21 mouse cellular contexts compared by ENCODE assay signal in genomic region chr14:51941577-51941976, GRCm38 (mm10). TPM values are rescaled to one million over a fixed set of nuclear protein-coding genes. Genes with fewer than 3 reads are reported as not detected.
A peak's percentile ranks its signal among the peaks of the same experiment; 100 is the strongest.
DNase-seq lines count a peak whose midpoint lies in the region; ATAC-seq and TF ChIP-seq lines count a peak whose summit lies in the region.
"Had no signal": no experiment of that assay in that cellular context is flagged by ENCODE, and none has a peak within 500 bp of the region (broad histone marks: within the 10 kb centered on the region; RNA-seq: fewer than 3 reads in every experiment).

No protein-coding gene starts in this region.

- WGBS in kidney, adult 2 months = 49% methylated on average over 9 of the region's 9 CpGs
- WGBS in intestine, embryonic 15.5 days = 66% methylated on average over 9 of the region's 9 CpGs
- WGBS in liver, postnatal 0 days (ENCODE audit: insufficient replicate concordance) = 51% methylated on average over 9 of the region's 9 CpGs

- no peak for DNase-seq in kidney, adult 2 months
- no peak for DNase-seq in kidney, postnatal 36 days
- peak; percentile 22 for DNase-seq in liver, postnatal 0 days
- no peak for DNase-seq in embryo, embryonic 10 days (ENCODE audit: low spot score)
- DNase-seq: cerebellum, adult 11 months; cerebellum, postnatal 25 days; thymus, adult 2 months had no signal

- H3K27ac ChIP-seq in kidney, adult 2 months (ENCODE audit: insufficient read depth, low read depth, low read length) = peak overlapping the region; percentile 62
- peak overlapping the region; percentile 99 for H3K27ac ChIP-seq in brown adipose tissue, adult 24 weeks (replicated peaks; ENCODE audit: low read depth, low read length)
- 0 out of 2 replicates have a peak overlapping the region, but pooled peaks have one; percentile 6 for H3K27ac ChIP-seq in intestine, embryonic 15.5 days
- H3K27ac ChIP-seq in liver, postnatal 0 days (ENCODE audit: low read depth) = peak overlapping the region; percentile 87
- H3K27ac ChIP-seq: hindbrain, embryonic 15.5 days had no signal

- no peak for TF ChIP-seq CTCF in kidney, adult 2 months (conservative IDR thresholded peaks at IDR 0.05; ENCODE audit: insufficient read depth, insufficient read length, low read depth, low read length)
- no peak for TF ChIP-seq CTCF in liver, postnatal 0 days (IDR thresholded peaks at IDR 0.05; ENCODE audit: low read depth)

- no peak overlapping the region for H3K9ac ChIP-seq in intestine, embryonic 15.5 days
- H3K9ac ChIP-seq in liver, postnatal 0 days (replicated peaks) = peak overlapping the region; percentile 31; the same call in 1 of the 2 replicates
- H3K9ac ChIP-seq: hindbrain, embryonic 15.5 days; lung, embryonic 14.5 days had no signal

- H3K4me1 ChIP-seq in kidney, adult 2 months (ENCODE audit: control insufficient read depth, insufficient read depth, low read length) = no peaks in the 10 kb centered on the region; the same call in 1 of the 2 replicates
- H3K4me1 ChIP-seq in brown adipose tissue, adult 24 weeks (ENCODE audit: control insufficient read depth, insufficient read depth, insufficient read length, low read length) = peaks cover 6% of the 10 kb centered on the region
- 0 out of 2 replicates have a peak, but pooled peaks cover 4% of the 10 kb centered on the region for H3K4me1 ChIP-seq in intestine, embryonic 15.5 days (replicated peaks)
- H3K4me1 ChIP-seq in liver, postnatal 0 days (ENCODE audit: insufficient read depth) = peaks cover 7% of the 10 kb centered on the region
- H3K4me1 ChIP-seq: hindbrain, embryonic 15.5 days had no signal

- H3K27me3 ChIP-seq in kidney, adult 2 months (replicated peaks; ENCODE audit: control insufficient read depth, insufficient read depth, low read length) = no peaks in the 10 kb centered on the region
- H3K27me3 ChIP-seq in intestine, embryonic 15.5 days (replicated peaks) = no peaks in the 10 kb centered on the region
- no peaks in the 10 kb centered on the region for H3K27me3 ChIP-seq in liver, postnatal 0 days (ENCODE audit: insufficient read depth, low read length)
- H3K27me3 ChIP-seq: hindbrain, embryonic 15.5 days had no signal

- peak; percentile 25; the same call in 1 of the 2 replicates for ATAC-seq in intestine, embryonic 15.5 days
- peak; percentile 83 for ATAC-seq in liver, postnatal 0 days
- no peak for ATAC-seq in monocyte, adult 5-6 weeks (replicated peaks; ENCODE audit: insufficient number of reproducible peaks, low FRiP score, low TSS enrichment, poor library complexity, severe bottlenecking)

- no peaks in the 10 kb centered on the region for H3K9me3 ChIP-seq in intestine, embryonic 15.5 days
- no peaks in the 10 kb centered on the region; the same call in 1 of the 2 replicates for H3K9me3 ChIP-seq in liver, postnatal 0 days (ENCODE audit: low read length)
- H3K9me3 ChIP-seq: G1E; hindbrain, embryonic 15.5 days had no signal

- TF ChIP-seq EP300 in liver, postnatal 0 days (IDR thresholded peaks at IDR 0.05; ENCODE audit: low read depth) = peak; percentile 28; the same call in 1 of the 2 replicates

- H3K4me3 ChIP-seq in kidney, adult 2 months (ENCODE audit: insufficient read depth, low read depth, low read length) = no peak overlapping the region
- H3K4me3 ChIP-seq in brown adipose tissue, adult 24 weeks (ENCODE audit: insufficient read depth, low read depth, low read length) = peak overlapping the region; percentile 35
- H3K4me3 ChIP-seq in intestine, embryonic 15.5 days (replicated peaks) = no peak overlapping the region
- H3K4me3 ChIP-seq in liver, postnatal 0 days (ENCODE audit: low read depth, low read length) = no peak overlapping the region
- H3K4me3 ChIP-seq: hindbrain, embryonic 15.5 days had no signal

- no peak for TF ChIP-seq POLR2A in kidney, adult 2 months (IDR thresholded peaks at IDR 0.05; ENCODE audit: low read depth, low read length)

- 0 out of 2 replicates have a peak overlapping the region, but pooled peaks have one; percentile 28 for H3K4me2 ChIP-seq in intestine, embryonic 15.5 days (replicated peaks)
- peak overlapping the region; percentile 51; the same call in 1 of the 2 replicates for H3K4me2 ChIP-seq in liver, postnatal 0 days (ENCODE audit: low read depth, low read length)
- H3K4me2 ChIP-seq: heart, embryonic 11.5 days; hindbrain, embryonic 15.5 days; lung, embryonic 14.5 days; midbrain, embryonic 11.5 days had no signal

- no peaks in the 10 kb centered on the region for H3K36me3 ChIP-seq in kidney, adult 2 months (ENCODE audit: control insufficient read depth, insufficient read depth, low read length)
- no peaks in the 10 kb centered on the region for H3K36me3 ChIP-seq in intestine, embryonic 15.5 days
- H3K36me3 ChIP-seq in liver, postnatal 0 days (replicated peaks; ENCODE audit: insufficient read depth, low read length) = no peaks in the 10 kb centered on the region
- H3K36me3 ChIP-seq: G1E; hindbrain, embryonic 15.5 days had no signal

RNA-seq across cellular contexts. Expression of gene Rnase13, which starts 19.0 kb away (rescaled TPM):
- polyA plus RNA-seq in kidney, adult 2 months (2012; rRNA removed) = not detected in 2 replicates
- polyA plus RNA-seq in brown adipose tissue, adult 24 weeks (2012; ENCODE audit: insufficient read depth, insufficient read length, missing spikeins) = not detected in 2 replicates
- not detected in 2 replicates for polyA plus RNA-seq in intestine, embryonic 15.5 days (2015; fragmentation: Nextera tagmentation; extraction: Ambion mirVana)
- not detected in 2 replicates for polyA plus RNA-seq in liver, postnatal 0 days (2015; fragmentation: Nextera tagmentation; extraction: Ambion mirVana)
- total RNA-seq in monocyte, adult 5-6 weeks (2017) = not detected in 3 replicates
- total RNA-seq: G1E; gastrocnemius, postnatal 36 days; heart, postnatal 14 days; layer of hippocampus, postnatal 25 days; left cerebral cortex, postnatal 36 days; neutrophil, adult 5-6 weeks had no signal
- polyA plus RNA-seq: embryonic facial prominence, embryonic 14.5 days; G1E; heart, embryonic 11.5 days; hindbrain, embryonic 15.5 days; lung, embryonic 14.5 days; midbrain, embryonic 11.5 days; thymus, adult 2 months had no signal

RNA-seq across cellular contexts. Expression of gene Tppp2, which starts 23.4 kb away (rescaled TPM):
- polyA plus RNA-seq in kidney, adult 2 months (2012; rRNA removed) = not detected in 2 replicates
- polyA plus RNA-seq in brown adipose tissue, adult 24 weeks (2012; ENCODE audit: insufficient read depth, insufficient read length, missing spikeins) = not detected in 2 replicates
- not detected in 2 replicates for polyA plus RNA-seq in intestine, embryonic 15.5 days (2015; fragmentation: Nextera tagmentation; extraction: Ambion mirVana)
- polyA plus RNA-seq in liver, postnatal 0 days (2015; fragmentation: Nextera tagmentation; extraction: Ambion mirVana) = not detected in 2 replicates
- 2.5 TPM in 1 of 3 replicates, not detected in the others for total RNA-seq in monocyte, adult 5-6 weeks (2017)
- total RNA-seq: G1E; gastrocnemius, postnatal 36 days; heart, postnatal 14 days; layer of hippocampus, postnatal 25 days; left cerebral cortex, postnatal 36 days; neutrophil, adult 5-6 weeks had no signal
- polyA plus RNA-seq: embryonic facial prominence, embryonic 14.5 days; G1E; heart, embryonic 11.5 days; hindbrain, embryonic 15.5 days; lung, embryonic 14.5 days; midbrain, embryonic 11.5 days; thymus, adult 2 months had no signal

RNA-seq across cellular contexts. Expression of gene Ndrg2, which starts 27.6 kb away (rescaled TPM):
- polyA plus RNA-seq in kidney, adult 2 months (2012; rRNA removed) = 220 and 235 TPM in 2 replicates
- polyA plus RNA-seq in brown adipose tissue, adult 24 weeks (2012; ENCODE audit: insufficient read depth, insufficient read length, missing spikeins) = 243 and 259 TPM in 2 replicates
- polyA plus RNA-seq in intestine, embryonic 15.5 days (2015; fragmentation: Nextera tagmentation; extraction: Ambion mirVana) = 52.2 and 60.1 TPM in 2 replicates
- polyA plus RNA-seq in liver, postnatal 0 days (2015; fragmentation: Nextera tagmentation; extraction: Ambion mirVana) = 346 and 352 TPM in 2 replicates
- total RNA-seq in monocyte, adult 5-6 weeks (2017) = 0.43 to 9.4 TPM (median 1.3 TPM) in 3 replicates

RNA-seq across cellular contexts. Expression of gene Arhgef40, which starts 42.9 kb away (rescaled TPM):
- polyA plus RNA-seq in kidney, adult 2 months (2012; rRNA removed) = 36.1 and 37.4 TPM in 2 replicates
- polyA plus RNA-seq in brown adipose tissue, adult 24 weeks (2012; ENCODE audit: insufficient read depth, insufficient read length, missing spikeins) = 29.4 and 30.1 TPM in 2 replicates
- 64.4 and 65.9 TPM in 2 replicates for polyA plus RNA-seq in intestine, embryonic 15.5 days (2015; fragmentation: Nextera tagmentation; extraction: Ambion mirVana)
- 5.8 and 7.2 TPM in 2 replicates for polyA plus RNA-seq in liver, postnatal 0 days (2015; fragmentation: Nextera tagmentation; extraction: Ambion mirVana)
- total RNA-seq in monocyte, adult 5-6 weeks (2017) = 2.5 to 9.0 TPM (median 3.2 TPM) in 3 replicates

RNA-seq across cellular contexts. Expression of gene Slc39a2, which starts 48.9 kb away (rescaled TPM):
- 0.45 and 0.52 TPM in 2 replicates for polyA plus RNA-seq in kidney, adult 2 months (2012; rRNA removed)
- not detected in 2 replicates for polyA plus RNA-seq in brown adipose tissue, adult 24 weeks (2012; ENCODE audit: insufficient read depth, insufficient read length, missing spikeins)
- 0.96 and 1.0 TPM in 2 replicates for polyA plus RNA-seq in intestine, embryonic 15.5 days (2015; fragmentation: Nextera tagmentation; extraction: Ambion mirVana)
- polyA plus RNA-seq in liver, postnatal 0 days (2015; fragmentation: Nextera tagmentation; extraction: Ambion mirVana) = 0.06 and 0.07 TPM in 2 replicates
- not detected in 3 replicates for total RNA-seq in monocyte, adult 5-6 weeks (2017)

Comparison
In these comparisons a context has a peak if more than half of its experiments do, and no peak if none do; other contexts are left out.
1. H3K27ac ChIP-seq: peak in every context shown above with its lines; median percentile 99 in brown adipose tissue, adult 24 weeks; 87 in liver, postnatal 0 days; 62 in kidney, adult 2 months; 6 in intestine, embryonic 15.5 days.